Mouse (Mus musculus): ENCODE measurements around the gene Galnt10. TPM values are rescaled to one million over a fixed set of nuclear protein-coding genes. Genes with fewer than 3 reads are reported as not detected.
A peak's percentile ranks its signal among the peaks of the same experiment; 100 is the strongest.

The Galnt10 gene
- total and polyA plus RNA-seq, 3 experiments: 5.2 to 8.7 (median 5.6) TPM

DNA sequence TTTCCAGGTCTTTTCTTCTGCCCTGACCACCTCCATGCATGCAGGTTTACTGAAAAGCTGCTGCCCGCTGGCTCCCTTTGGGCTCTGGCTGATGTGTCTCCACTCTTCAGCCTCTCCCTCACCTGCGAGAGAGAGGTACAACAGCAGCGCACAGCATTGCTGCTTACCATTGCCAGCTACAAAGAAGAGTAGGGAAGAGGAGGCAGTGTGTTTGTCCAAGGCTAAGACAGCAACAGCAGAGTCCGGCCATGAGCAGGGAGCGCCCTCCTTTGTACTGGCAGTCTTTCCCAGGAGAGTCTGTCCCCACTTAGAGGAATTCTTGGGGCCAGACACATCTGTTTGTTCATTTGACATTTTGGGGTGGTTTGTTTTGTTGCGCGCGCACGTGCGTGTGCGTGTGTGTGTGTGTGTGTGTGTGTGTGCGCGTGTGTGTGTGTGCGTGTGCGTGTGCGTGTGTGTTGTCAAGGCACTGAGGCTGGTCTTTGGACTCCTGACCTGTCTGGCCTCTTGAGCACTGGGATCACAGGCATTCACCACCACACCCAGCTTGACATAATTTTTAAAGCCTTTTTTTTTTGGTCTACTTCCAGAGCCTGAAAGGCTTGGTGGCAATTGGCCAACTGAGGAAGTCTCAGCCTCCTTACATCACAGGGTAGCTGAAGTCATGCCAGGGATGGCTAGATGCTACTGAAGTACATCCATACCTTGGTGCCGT is 163.9 kb downstream of the Galnt10 start:
- no peak overlapping the region for H3K27ac ChIP-seq
- no peaks in the 10 kb centered on the region for H3K4me1 ChIP-seq (ENCODE audit: control insufficient read depth, insufficient read depth, low read length)
- no peak overlapping the region for H3K9ac ChIP-seq (ENCODE audit: low read depth, low read length)
- no peak for DNase-seq
- no peak overlapping the region for H3K4me3 ChIP-seq
- no peaks in the 10 kb centered on the region for H3K79me2 ChIP-seq (replicated peaks; ENCODE audit: control insufficient read depth, insufficient read depth, low read length)
- no peak for TF ChIP-seq EP300 (IDR thresholded peaks at IDR 0.05; ENCODE audit: insufficient read depth, low read depth, low read length)
- no peak for TF ChIP-seq POLR2A (IDR thresholded peaks at IDR 0.05; ENCODE audit: insufficient read depth, low read depth, low read length)
- TF ChIP-seq CTCF (IDR thresholded peaks at IDR 0.05): no peak
- no peaks in the 10 kb centered on the region for H3K27me3 ChIP-seq (ENCODE audit: control insufficient read depth, insufficient read depth, low read length)
- 78% methylated on average over 17 of the region's 17 CpGs for WGBS
- intact Hi-C loops (cut with DNase I): loop anchor here (10.0 kb wide), 1 partner anchor 516 kb away; no protein-coding TSS in a partner anchor
- no peaks in the 10 kb centered on the region for H3K36me3 ChIP-seq (ENCODE audit: control insufficient read depth, insufficient read depth, low read length)

DNA sequence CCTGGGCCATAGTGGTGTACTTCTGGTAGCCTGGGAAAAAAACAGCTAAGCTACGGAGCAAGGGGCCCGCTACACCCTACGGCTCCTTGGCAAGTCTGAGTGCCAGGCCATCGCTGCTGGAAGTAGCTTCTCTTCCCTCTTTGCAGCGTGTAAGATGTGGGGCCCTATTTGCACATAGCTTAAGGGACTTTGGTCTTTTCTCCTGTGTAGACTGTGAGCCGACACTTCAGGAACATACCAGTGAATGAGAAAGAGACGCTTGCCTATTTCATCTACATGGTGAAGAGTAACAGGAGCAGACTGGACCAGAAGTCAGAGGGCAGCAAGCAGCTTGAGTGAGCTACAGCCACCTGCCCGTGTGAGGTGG is 164.5 kb downstream of the Galnt10 start:
- Histone ChIP-seq H3K27ac (no peak overlapping the region), H3K9ac (ENCODE audit: low read depth, low read length) (no peak overlapping the region), H3K27me3 (ENCODE audit: control insufficient read depth, insufficient read depth, low read length) (no peaks in the 10 kb centered on the region), H3K36me3 (ENCODE audit: control insufficient read depth, insufficient read depth, low read length) (no peaks in the 10 kb centered on the region), H3K79me2 (replicated peaks; ENCODE audit: control insufficient read depth, insufficient read depth, low read length) (no peaks in the 10 kb centered on the region), H3K4me3 (no peak overlapping the region), H3K4me1 (ENCODE audit: control insufficient read depth, insufficient read depth, low read length) (no peaks in the 10 kb centered on the region)
- no peak for TF ChIP-seq POLR2A (IDR thresholded peaks at IDR 0.05; ENCODE audit: insufficient read depth, low read depth, low read length)
- 89% methylated on average over 8 of the region's 8 CpGs for WGBS
- no peak for DNase-seq
- intact Hi-C loops (cut with DNase I): loop anchor here (10.0 kb wide), 1 partner anchor 515 kb away; no protein-coding TSS in a partner anchor

- Histone ChIP-seq H3K4me3 (no peak overlapping the region), H3K9ac (ENCODE audit: low read depth, low read length) (no peak overlapping the region), H3K4me1 (ENCODE audit: control insufficient read depth, insufficient read depth, low read length) (no peaks in the 10 kb centered on the region), H3K79me2 (replicated peaks; ENCODE audit: control insufficient read depth, insufficient read depth, low read length) (no peaks in the 10 kb centered on the region), H3K27me3 (ENCODE audit: control insufficient read depth, insufficient read depth, low read length) (no peaks in the 10 kb centered on the region), H3K27ac (no peak overlapping the region), H3K36me3 (ENCODE audit: control insufficient read depth, insufficient read depth, low read length) (no peaks in the 10 kb centered on the region)
- intact Hi-C loops (cut with DNase I): no loop called here
- WGBS: 77% methylated on average over 7 of the region's 7 CpGs
- TF ChIP-seq POLR2A (IDR thresholded peaks at IDR 0.05; ENCODE audit: insufficient read depth, low read depth, low read length): no peak
- no peak for TF ChIP-seq EP300 (IDR thresholded peaks at IDR 0.05; ENCODE audit: insufficient read depth, low read depth, low read length)
- TF ChIP-seq CTCF (IDR thresholded peaks at IDR 0.05): no peak
- DNase-seq: no peak
Measured at GRCm38 (mm10) chr11:57811006-57811405, 165.8 kb downstream of the Galnt10 start.

- TF ChIP-seq CTCF (IDR thresholded peaks at IDR 0.05): no peak
- no peak for TF ChIP-seq EP300 (IDR thresholded peaks at IDR 0.05; ENCODE audit: insufficient read depth, low read depth, low read length)
- TF ChIP-seq POLR2A (IDR thresholded peaks at IDR 0.05; ENCODE audit: insufficient read depth, low read depth, low read length): no peak
- no peak overlapping the region for H3K4me3 ChIP-seq
- no peak overlapping the region for H3K9ac ChIP-seq (ENCODE audit: low read depth, low read length)
- H3K79me2 ChIP-seq (replicated peaks; ENCODE audit: control insufficient read depth, insufficient read depth, low read length): no peaks in the 10 kb centered on the region
- intact Hi-C loops (cut with DNase I): no loop called here
- WGBS: 96% methylated on average over 8 of the region's 8 CpGs
- no peak overlapping the region for H3K27ac ChIP-seq
- H3K4me1 ChIP-seq (ENCODE audit: control insufficient read depth, insufficient read depth, low read length): no peaks in the 10 kb centered on the region
- H3K27me3 ChIP-seq (ENCODE audit: control insufficient read depth, insufficient read depth, low read length): no peaks in the 10 kb centered on the region
- H3K36me3 ChIP-seq (ENCODE audit: control insufficient read depth, insufficient read depth, low read length): no peaks in the 10 kb centered on the region
- no peak for DNase-seq
Measured at GRCm38 (mm10) chr11:57812212-57812611, 167.0 kb downstream of the Galnt10 start.

GRCm38 (mm10) chr11:57813641-57814040 is 168.4 kb downstream of the Galnt10 start:
- intact Hi-C loops (cut with DNase I): no loop called here
- Histone ChIP-seq H3K9ac (ENCODE audit: low read depth, low read length) (no peak overlapping the region), H3K4me1 (ENCODE audit: control insufficient read depth, insufficient read depth, low read length) (no peaks in the 10 kb centered on the region), H3K79me2 (replicated peaks; ENCODE audit: control insufficient read depth, insufficient read depth, low read length) (no peaks in the 10 kb centered on the region), H3K27ac (no peak overlapping the region), H3K27me3 (ENCODE audit: control insufficient read depth, insufficient read depth, low read length) (no peaks in the 10 kb centered on the region), H3K36me3 (ENCODE audit: control insufficient read depth, insufficient read depth, low read length) (no peaks in the 10 kb centered on the region), H3K4me3 (no peak overlapping the region)
- WGBS: 92% methylated on average over 3 of the region's 3 CpGs
- TF ChIP-seq POLR2A (IDR thresholded peaks at IDR 0.05; ENCODE audit: insufficient read depth, low read depth, low read length) (no peak), EP300 (IDR thresholded peaks at IDR 0.05; ENCODE audit: insufficient read depth, low read depth, low read length) (no peak), CTCF (IDR thresholded peaks at IDR 0.05) (no peak)
- DNase-seq: no peak

DNA sequence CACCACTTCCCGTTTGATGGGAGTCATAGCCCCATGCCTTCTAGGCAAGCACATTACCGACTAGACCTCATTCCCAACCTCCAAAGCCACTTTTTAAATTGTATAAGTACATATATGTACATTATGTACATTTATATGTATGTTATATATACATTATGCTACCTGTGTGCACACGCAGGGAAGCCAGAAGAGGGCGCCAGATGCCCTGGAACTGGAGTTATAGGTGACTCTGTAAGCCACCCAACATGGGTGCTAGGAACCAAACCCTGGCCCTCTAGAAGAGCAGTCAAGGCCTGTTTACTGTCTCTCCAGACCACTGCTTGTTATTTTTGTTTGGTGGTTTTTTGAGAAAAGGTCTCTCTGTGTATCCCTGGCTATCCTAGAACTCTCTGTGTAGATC is 172.9 kb downstream of the Galnt10 start:
- Histone ChIP-seq H3K27me3 (ENCODE audit: control insufficient read depth, insufficient read depth, low read length) (no peaks in the 10 kb centered on the region), H3K9ac (ENCODE audit: low read depth, low read length) (no peak overlapping the region), H3K36me3 (ENCODE audit: control insufficient read depth, insufficient read depth, low read length) (no peaks in the 10 kb centered on the region), H3K4me3 (no peak overlapping the region), H3K27ac (no peak overlapping the region), H3K4me1 (ENCODE audit: control insufficient read depth, insufficient read depth, low read length) (no peaks in the 10 kb centered on the region), H3K79me2 (replicated peaks; ENCODE audit: control insufficient read depth, insufficient read depth, low read length) (no peaks in the 10 kb centered on the region)
- 90% methylated on average over 4 of the region's 4 CpGs for WGBS
- no peak for TF ChIP-seq POLR2A (IDR thresholded peaks at IDR 0.05; ENCODE audit: insufficient read depth, low read depth, low read length)
- TF ChIP-seq EP300 (IDR thresholded peaks at IDR 0.05; ENCODE audit: insufficient read depth, low read depth, low read length): no peak
- TF ChIP-seq CTCF (IDR thresholded peaks at IDR 0.05): peak; percentile 30
- no peak for DNase-seq
- intact Hi-C loops (cut with DNase I): no loop called here

All from heart, adult 2 months (tissue).